Mouse (Mus musculus): ENCODE results near the gene Atf5. TPM values are rescaled to one million over a fixed set of nuclear protein-coding genes. Genes with fewer than 3 reads are reported as not detected.

The Atf5 gene
- polyA plus RNA-seq, 1 experiment from 2014 or later, result 3.4 TPM

GRCm38 (mm10) chr7:44851625-44852234 is 35.3 kb upstream of the Atf5 start:
- no peaks in the 10 kb centered on the region for H3K36me3 ChIP-seq (ENCODE audit: control insufficient read depth, insufficient read depth, low read length)
- no peak overlapping the region for H3K4me2 ChIP-seq (ENCODE audit: low read depth, low read length, severe bottlenecking)
- DNase-seq (ENCODE audit: low spot score) (no peak), ATAC-seq (replicated peaks; ENCODE audit: low FRiP score) (no peak)
- 90% methylated on average over 12 of the region's 12 CpGs for WGBS
- no peaks in the 10 kb centered on the region for H3K9me3 ChIP-seq (ENCODE audit: control insufficient read depth, low read length)
- H3K9ac ChIP-seq (ENCODE audit: low read length), result no peak overlapping the region
- H3K4me1 ChIP-seq (replicated peaks; ENCODE audit: control insufficient read depth, insufficient read depth, low read length), result peaks cover 25% of the 10 kb centered on the region
- H3K27ac ChIP-seq (ENCODE audit: low read depth, low read length), result no peak overlapping the region
- H3K27me3 ChIP-seq (ENCODE audit: control insufficient read depth, insufficient read depth, low read length), result no peaks in the 10 kb centered on the region
- H3K4me3 ChIP-seq (ENCODE audit: low read depth, low read length), result no peak overlapping the region

GRCm38 (mm10) chr7:44850789-44851624 is 34.5 kb upstream of the Atf5 start:
- Histone ChIP-seq H3K4me2 (ENCODE audit: low read depth, low read length, severe bottlenecking) (peak overlapping the region; percentile 70), H3K9me3 (ENCODE audit: control insufficient read depth, low read length) (no peaks in the 10 kb centered on the region), H3K4me1 (replicated peaks; ENCODE audit: control insufficient read depth, insufficient read depth, low read length) (peaks cover 23% of the 10 kb centered on the region), H3K27me3 (ENCODE audit: control insufficient read depth, insufficient read depth, low read length) (no peaks in the 10 kb centered on the region), H3K36me3 (ENCODE audit: control insufficient read depth, insufficient read depth, low read length) (peaks cover under 1% of the 10 kb centered on the region; the same call in 1 of the 2 replicates), H3K27ac (ENCODE audit: low read depth, low read length) (peak overlapping the region; percentile 94; the same call in 1 of the 2 replicates), H3K4me3 (ENCODE audit: low read depth, low read length) (peak overlapping the region; percentile 63), H3K9ac (ENCODE audit: low read length) (peak overlapping the region; percentile 72)
- WGBS, result 78% methylated on average over 8 of the region's 8 CpGs
- DNase-seq (ENCODE audit: low spot score), result no peak
- ATAC-seq (replicated peaks; ENCODE audit: low FRiP score), result no peak

- peaks cover 22% of the 10 kb centered on the region for H3K4me1 ChIP-seq (replicated peaks; ENCODE audit: control insufficient read depth, insufficient read depth, low read length)
- H3K36me3 ChIP-seq (ENCODE audit: control insufficient read depth, insufficient read depth, low read length), result peaks cover 3% of the 10 kb centered on the region; the same call in 1 of the 2 replicates
- peak overlapping the region; percentile 94 for H3K27ac ChIP-seq (ENCODE audit: low read depth, low read length)
- peak overlapping the region; percentile 63 for H3K4me3 ChIP-seq (ENCODE audit: low read depth, low read length)
- H3K27me3 ChIP-seq (ENCODE audit: control insufficient read depth, insufficient read depth, low read length), result no peaks in the 10 kb centered on the region
- under 1% methylated on average over 33 of the region's 33 CpGs for WGBS
- H3K4me2 ChIP-seq (ENCODE audit: low read depth, low read length, severe bottlenecking), result peak overlapping the region; percentile 70
- H3K9ac ChIP-seq (ENCODE audit: low read length), result peak overlapping the region; percentile 72
- H3K9me3 ChIP-seq (ENCODE audit: control insufficient read depth, low read length), result no peaks in the 10 kb centered on the region
- DNase-seq (ENCODE audit: low spot score), result peak; percentile 92
- ATAC-seq (replicated peaks; ENCODE audit: low FRiP score), result peak; percentile 41
Observed at GRCm38 (mm10) chr7:44850146-44850545, 33.7 kb upstream of the Atf5 start.

GRCm38 (mm10) chr7:44849416-44850111 is 33.1 kb upstream of the Atf5 start:
- Histone ChIP-seq H3K9me3 (ENCODE audit: control insufficient read depth, low read length) (no peaks in the 10 kb centered on the region), H3K27me3 (ENCODE audit: control insufficient read depth, insufficient read depth, low read length) (no peaks in the 10 kb centered on the region), H3K4me1 (replicated peaks; ENCODE audit: control insufficient read depth, insufficient read depth, low read length) (peaks cover 18% of the 10 kb centered on the region), H3K36me3 (ENCODE audit: control insufficient read depth, insufficient read depth, low read length) (peaks cover 3% of the 10 kb centered on the region; the same call in 1 of the 2 replicates), H3K4me3 (ENCODE audit: low read depth, low read length) (peak overlapping the region; percentile 63), H3K4me2 (ENCODE audit: low read depth, low read length, severe bottlenecking) (peak overlapping the region; percentile 70), H3K27ac (ENCODE audit: low read depth, low read length) (peak overlapping the region; percentile 94), H3K9ac (ENCODE audit: low read length) (peak overlapping the region; percentile 72)
- WGBS, result under 1% methylated on average over 41 of the region's 41 CpGs
- peak; percentile 75 for ATAC-seq (replicated peaks; ENCODE audit: low FRiP score)
- DNase-seq (ENCODE audit: low spot score), result peak; percentile 93

- peaks cover 3% of the 10 kb centered on the region; the same call in 1 of the 2 replicates for H3K36me3 ChIP-seq (ENCODE audit: control insufficient read depth, insufficient read depth, low read length)
- WGBS, result under 1% methylated on average over 54 of the region's 54 CpGs
- H3K9me3 ChIP-seq (ENCODE audit: control insufficient read depth, low read length), result no peaks in the 10 kb centered on the region
- H3K4me2 ChIP-seq (ENCODE audit: low read depth, low read length, severe bottlenecking), result peak within 1 kb of the TSS; percentile 70
- H3K27ac ChIP-seq (ENCODE audit: low read depth, low read length), result peak within 1 kb of the TSS; percentile 94
- H3K9ac ChIP-seq (ENCODE audit: low read length), result peak within 1 kb of the TSS; percentile 72
- DNase-seq (ENCODE audit: low spot score) (peak; percentile 96), ATAC-seq (replicated peaks; ENCODE audit: low FRiP score) (peak; percentile 85)
- H3K27me3 ChIP-seq (ENCODE audit: control insufficient read depth, insufficient read depth, low read length), result no peaks in the 10 kb centered on the region
- peaks cover 13% of the 10 kb centered on the region for H3K4me1 ChIP-seq (replicated peaks; ENCODE audit: control insufficient read depth, insufficient read depth, low read length)
- peak within 1 kb of the TSS; percentile 63 for H3K4me3 ChIP-seq (ENCODE audit: low read depth, low read length)
Observed at GRCm38 (mm10) chr7:44848561-44849415, 32.3 kb upstream of the Atf5 start, which contains the start of the genes Akt1s1 and Tbc1d17. Gene Akt1s1, plus strand, starts transcription at chr7:44848991. Gene Tbc1d17, minus strand, starts transcription at chr7:44849079.

GRCm38 (mm10) chr7:44847772-44848171 is 31.3 kb upstream of the Atf5 start:
- WGBS, result 82% methylated on average over 5 of the region's 5 CpGs
- DNase-seq (ENCODE audit: low spot score), result no peak
- Histone ChIP-seq H3K9me3 (ENCODE audit: control insufficient read depth, low read length) (no peaks in the 10 kb centered on the region), H3K4me3 (ENCODE audit: low read depth, low read length) (peak overlapping the region; percentile 63), H3K4me1 (replicated peaks; ENCODE audit: control insufficient read depth, insufficient read depth, low read length) (peaks cover 9% of the 10 kb centered on the region; the same call in 1 of the 2 replicates), H3K27ac (ENCODE audit: low read depth, low read length) (no peak overlapping the region), H3K4me2 (ENCODE audit: low read depth, low read length, severe bottlenecking) (peak overlapping the region; percentile 70), H3K9ac (ENCODE audit: low read length) (peak overlapping the region; percentile 10; the same call in 1 of the 2 replicates), H3K36me3 (ENCODE audit: control insufficient read depth, insufficient read depth, low read length) (peaks cover 3% of the 10 kb centered on the region; the same call in 1 of the 2 replicates), H3K27me3 (ENCODE audit: control insufficient read depth, insufficient read depth, low read length) (no peaks in the 10 kb centered on the region)
- no peak for ATAC-seq (replicated peaks; ENCODE audit: low FRiP score)

- ATAC-seq (replicated peaks; ENCODE audit: low FRiP score) (no peak), DNase-seq (ENCODE audit: low spot score) (no peak)
- Histone ChIP-seq H3K9ac (ENCODE audit: low read length) (no peak overlapping the region), H3K36me3 (ENCODE audit: control insufficient read depth, insufficient read depth, low read length) (peaks cover 3% of the 10 kb centered on the region; the same call in 1 of the 2 replicates), H3K4me1 (replicated peaks; ENCODE audit: control insufficient read depth, insufficient read depth, low read length) (peaks cover 9% of the 10 kb centered on the region; the same call in 1 of the 2 replicates), H3K27ac (ENCODE audit: low read depth, low read length) (no peak overlapping the region), H3K27me3 (ENCODE audit: control insufficient read depth, insufficient read depth, low read length) (no peaks in the 10 kb centered on the region), H3K4me3 (ENCODE audit: low read depth, low read length) (no peak overlapping the region), H3K4me2 (ENCODE audit: low read depth, low read length, severe bottlenecking) (no peak overlapping the region), H3K9me3 (ENCODE audit: control insufficient read depth, low read length) (no peaks in the 10 kb centered on the region)
- WGBS, result 94% methylated on average over 7 of the region's 7 CpGs
Observed at GRCm38 (mm10) chr7:44846804-44847203, 30.3 kb upstream of the Atf5 start.
